Mouse (Mus musculus): ENCODE measurements at regions not wholly inside any gene's neighbourhood (a gene's known extent, or its start where the extent isn't known, plus 50 kb on each side); places are given as distances from the start of the nearest gene placed in this dataset.

- ATAC-seq (no peak), DNase-seq (ENCODE audit: low read depth, low spot score) (no peak)
- in situ Hi-C loops (cut with MboI; ENCODE audit: low pct_unique_long_range_greater_than_20kb), result no loop called here
- ChIA-PET POLR2A (no interaction called here), CTCF (no interaction called here)
- no peak for TF ChIP-seq CTCF (IDR thresholded peaks at IDR 0.05)
- H3K27me3 ChIP-seq, result no peaks in the 10 kb centered on the region
Observed at GRCm38 (mm10) chr4:62807926-62808552, 157.3 kb upstream of the Zfp618 start.

GRCm38 (mm10) chr4:62808553-62808950 lies 156.8 kb upstream of the Zfp618 start:
- ATAC-seq (no peak), DNase-seq (ENCODE audit: low read depth, low spot score) (no peak)
- in situ Hi-C loops (cut with MboI; ENCODE audit: low pct_unique_long_range_greater_than_20kb), result no loop called here
- TF ChIP-seq CTCF (IDR thresholded peaks at IDR 0.05), result no peak
- CTCF ChIA-PET, result no interaction called here
- POLR2A ChIA-PET, result no interaction called here
- H3K27me3 ChIP-seq, result no peaks in the 10 kb centered on the region

GRCm38 (mm10) chr4:62809048-62809447 lies 156.3 kb upstream of the Zfp618 start:
- CTCF ChIA-PET, result no interaction called here
- DNase-seq (ENCODE audit: low read depth, low spot score), result no peak
- in situ Hi-C loops (cut with MboI; ENCODE audit: low pct_unique_long_range_greater_than_20kb), result no loop called here
- POLR2A ChIA-PET, result no interaction called here
- ATAC-seq, result no peak
- H3K27me3 ChIP-seq, result no peaks in the 10 kb centered on the region
- no peak for TF ChIP-seq CTCF (IDR thresholded peaks at IDR 0.05)

- H3K27me3 ChIP-seq, result peaks cover 12% of the 10 kb centered on the region
- DNase-seq (ENCODE audit: low read depth, low spot score) (no peak), ATAC-seq (no peak)
- POLR2A ChIA-PET, result no interaction called here
- CTCF ChIA-PET, result no interaction called here
- no peak for TF ChIP-seq CTCF (IDR thresholded peaks at IDR 0.05)
- in situ Hi-C loops (cut with MboI; ENCODE audit: low pct_unique_long_range_greater_than_20kb), result no loop called here
Observed at GRCm38 (mm10) chr4:62819889-62820288, 145.5 kb upstream of the Zfp618 start.

- ATAC-seq, result no peak
- H3K27me3 ChIP-seq, result peaks cover 7% of the 10 kb centered on the region
- no peak for DNase-seq (ENCODE audit: low read depth, low spot score)
- in situ Hi-C loops (cut with MboI; ENCODE audit: low pct_unique_long_range_greater_than_20kb), result no loop called here
- POLR2A ChIA-PET, result no interaction called here
- TF ChIP-seq CTCF (IDR thresholded peaks at IDR 0.05), result no peak
- CTCF ChIA-PET, result no interaction called here
Observed at GRCm38 (mm10) chr4:62821288-62821687, 144.1 kb upstream of the Zfp618 start.

GRCm38 (mm10) chr4:62822568-62822967 lies 142.8 kb upstream of the Zfp618 start:
- no peaks in the 10 kb centered on the region for H3K27me3 ChIP-seq
- POLR2A ChIA-PET, result no interaction called here
- in situ Hi-C loops (cut with MboI; ENCODE audit: low pct_unique_long_range_greater_than_20kb), result no loop called here
- ATAC-seq (no peak), DNase-seq (ENCODE audit: low read depth, low spot score) (no peak)
- CTCF ChIA-PET, result no interaction called here
- peak; percentile 41 for TF ChIP-seq CTCF (IDR thresholded peaks at IDR 0.05)

GRCm38 (mm10) chr4:62823082-62823481 lies 142.3 kb upstream of the Zfp618 start:
- CTCF ChIA-PET, result no interaction called here
- ATAC-seq (no peak), DNase-seq (ENCODE audit: low read depth, low spot score) (no peak)
- no peaks in the 10 kb centered on the region for H3K27me3 ChIP-seq
- POLR2A ChIA-PET, result no interaction called here
- no peak for TF ChIP-seq CTCF (IDR thresholded peaks at IDR 0.05)
- in situ Hi-C loops (cut with MboI; ENCODE audit: low pct_unique_long_range_greater_than_20kb), result no loop called here

- H3K27me3 ChIP-seq, result no peaks in the 10 kb centered on the region
- peak; percentile 41 for DNase-seq (ENCODE audit: low read depth, low spot score)
- in situ Hi-C loops (cut with MboI; ENCODE audit: low pct_unique_long_range_greater_than_20kb), result no loop called here
- ChIA-PET CTCF (no interaction called here), POLR2A (no interaction called here)
- TF ChIP-seq CTCF (IDR thresholded peaks at IDR 0.05), result no peak
- ATAC-seq, result no peak
Observed at GRCm38 (mm10) chr4:62823555-62824250, 141.7 kb upstream of the Zfp618 start.

- H3K27me3 ChIP-seq, result no peaks in the 10 kb centered on the region
- no peak for TF ChIP-seq CTCF (IDR thresholded peaks at IDR 0.05)
- DNase-seq (ENCODE audit: low read depth, low spot score) (no peak), ATAC-seq (no peak)
- POLR2A ChIA-PET, result no interaction called here
- CTCF ChIA-PET, result no interaction called here
- in situ Hi-C loops (cut with MboI; ENCODE audit: low pct_unique_long_range_greater_than_20kb), result no loop called here
Observed at GRCm38 (mm10) chr4:62824581-62824980, 140.8 kb upstream of the Zfp618 start.

- TF ChIP-seq CTCF (IDR thresholded peaks at IDR 0.05), result no peak
- no peak for DNase-seq (ENCODE audit: low read depth, low spot score)
- ChIA-PET CTCF (no interaction called here), POLR2A (no interaction called here)
- in situ Hi-C loops (cut with MboI; ENCODE audit: low pct_unique_long_range_greater_than_20kb), result no loop called here
- no peaks in the 10 kb centered on the region for H3K27me3 ChIP-seq
- ATAC-seq, result no peak
Observed at GRCm38 (mm10) chr4:62825256-62825655, 140.1 kb upstream of the Zfp618 start.

- POLR2A ChIA-PET, result no interaction called here
- in situ Hi-C loops (cut with MboI; ENCODE audit: low pct_unique_long_range_greater_than_20kb), result no loop called here
- CTCF ChIA-PET, result no interaction called here
Observed at GRCm38 (mm10) chr4:62828963-62829362, 136.4 kb upstream of the Zfp618 start.

GRCm38 (mm10) chr4:62833944-62834343 lies 131.4 kb upstream of the Zfp618 start:
- no peak for ATAC-seq
- ChIA-PET CTCF (no interaction called here), POLR2A (interaction anchor here (0.6 to 0.7 kb wide), 2 partner anchors 22 to 55 kb away, joined by 4 to 5 read pairs; no protein-coding TSS in a partner anchor)
- in situ Hi-C loops (cut with MboI; ENCODE audit: low pct_unique_long_range_greater_than_20kb), result no loop called here
- H3K27me3 ChIP-seq, result no peaks in the 10 kb centered on the region
- no peak for DNase-seq (ENCODE audit: low read depth, low spot score)
- no peak for TF ChIP-seq CTCF (IDR thresholded peaks at IDR 0.05)

More at GRCm38 (mm10) chr4:62828963-62829362, 136.4 kb upstream of the Zfp618 start:
- no peaks in the 10 kb centered on the region for H3K27me3 ChIP-seq
- DNase-seq (ENCODE audit: low read depth, low spot score) (no peak), ATAC-seq (no peak)
- no peak for TF ChIP-seq CTCF (IDR thresholded peaks at IDR 0.05)
